ENCODE assay signal across 8 mouse cellular contexts in genomic region chr12:44221651-44222356, GRCm38 (mm10). TPM values are rescaled to one million over a fixed set of nuclear protein-coding genes. Genes with fewer than 3 reads are reported as not detected.
DNase-seq lines count a peak whose midpoint lies in the region; ATAC-seq and TF ChIP-seq lines count a peak whose summit lies in the region.

No protein-coding gene starts in this region.

- peaks cover 7% of the 10 kb centered on the region; the same call in 1 of the 2 replicates for H3K27me3 ChIP-seq in thymus, adult 2 months (ENCODE audit: control insufficient read depth, insufficient read depth, low read length)
- H3K27me3 ChIP-seq in liver, embryonic 16.5 days (ENCODE audit: control insufficient read depth, insufficient read depth, low read depth, low read length), result peaks cover 11% of the 10 kb centered on the region

- H3K27ac ChIP-seq in thymus, adult 2 months (ENCODE audit: control insufficient read depth, insufficient read depth, low read length), result no peak overlapping the region
- no peak overlapping the region for H3K27ac ChIP-seq in liver, embryonic 16.5 days (ENCODE audit: low read length)

- peak overlapping the region; percentile 69 for H3K4me2 ChIP-seq in liver, embryonic 16.5 days (ENCODE audit: low read depth, low read length)

- H3K4me3 ChIP-seq in thymus, adult 2 months (ENCODE audit: control insufficient read depth, insufficient read depth, low read length), result peak overlapping the region; percentile 36
- peak overlapping the region; percentile 56 for H3K4me3 ChIP-seq in liver, embryonic 16.5 days (ENCODE audit: low read depth, low read length)

- H3K4me1 ChIP-seq in thymus, adult 2 months (replicated peaks; ENCODE audit: control insufficient read depth, insufficient read depth, low read length), result peaks cover 7% of the 10 kb centered on the region; the same call in 1 of the 2 replicates
- no peaks in the 10 kb centered on the region for H3K4me1 ChIP-seq in liver, embryonic 16.5 days (ENCODE audit: control insufficient read depth, low read depth, low read length)

- no peak for TF ChIP-seq CTCF in thymus, adult 2 months (IDR thresholded peaks at IDR 0.05; ENCODE audit: borderline replicate concordance, control insufficient read depth, extremely low read depth, insufficient read depth, low read length, poor library complexity)

- no peak for TF ChIP-seq POLR2A in thymus, adult 2 months (IDR thresholded peaks at IDR 0.05; ENCODE audit: control insufficient read depth, extremely low read depth, insufficient read depth, low read length, poor library complexity)

- no peak for DNase-seq in thymus, adult 2 months
- no peak for DNase-seq in thymus, postnatal 10 days (ENCODE audit: low spot score in 2 of 2)
- DNase-seq in cerebellum, adult 9-11 months, result peak; percentile 33
- DNase-seq in gastrocnemius, postnatal 25 days, result peak; percentile 17

- H3K36me3 ChIP-seq in thymus, adult 2 months (ENCODE audit: control insufficient read depth, insufficient read depth, low read length), result no peaks in the 10 kb centered on the region
- no peaks in the 10 kb centered on the region for H3K36me3 ChIP-seq in liver, embryonic 16.5 days (ENCODE audit: control insufficient read depth, insufficient read depth)

- 6% methylated on average over 87 of the region's 89 CpGs for WGBS in thymus, adult 2 months
- 1% methylated on average over 87 of the region's 89 CpGs for WGBS in liver, embryonic 16.5 days (ENCODE audit: insufficient replicate concordance)

- peak overlapping the region; percentile 37; the same call in 1 of the 2 replicates for H3K9ac ChIP-seq in liver, embryonic 16.5 days (ENCODE audit: low read depth, low read length)

- H3K9me3 ChIP-seq in liver, embryonic 16.5 days (replicated peaks; ENCODE audit: control insufficient read depth, low read length), result no peaks in the 10 kb centered on the region

- ATAC-seq in inflammation-experienced regulatory T-cells, adult 6 months, result peak; percentile 28
- no peak for ATAC-seq in liver, embryonic 16.5 days (ENCODE audit: low read depth)
- ATAC-seq in neutrophil, adult 5-6 weeks (ENCODE audit: extremely low read depth, insufficient number of reproducible peaks, low FRiP score, poor library complexity, severe bottlenecking), result 0 out of 2 replicates have a peak, but pooled peaks have one; percentile 26
- no peak for ATAC-seq in activated CD4-positive, CD25-positive, alpha-beta regulatory T cell, adult 4 months

RNA-seq across cellular contexts. Expression of gene Pnpla8, which starts 0.6 kb away (rescaled TPM):
- 8.1 and 10.5 TPM in 2 replicates for polyA plus RNA-seq in thymus, adult 2 months (2012; rRNA removed)
- 100 to 1,000 TPM; 103 TPM for total RNA-seq in gastrocnemius, postnatal 25 days (2021)
- 10 to 100 TPM; 21.3 to 26.0 (median 23.1) TPM for polyA plus RNA-seq in inflammation-experienced regulatory T-cells, adult 6 months (2017; shearing (Covaris generic))
- 27.4 and 32.6 TPM in 2 replicates for polyA plus RNA-seq in liver, embryonic 16.5 days (2015; fragmentation: Nextera tagmentation; extraction: Ambion mirVana)
- 40.8 and 46.0 TPM in 2 replicates for total RNA-seq in neutrophil, adult 5-6 weeks (2017)
- polyA plus RNA-seq in activated CD4-positive, CD25-positive, alpha-beta regulatory T cell, adult 4 months (2017; shearing (Covaris generic)), result 10 to 100 TPM; 23.4 to 25.4 TPM

RNA-seq across cellular contexts. Expression of gene Dnajb9, which starts 11.7 kb away (rescaled TPM):
- polyA plus RNA-seq in thymus, adult 2 months (2012; rRNA removed), result 1.9 and 2.4 TPM in 2 replicates
- 10 to 100 TPM; 23.2 to 27.3 TPM for total RNA-seq in gastrocnemius, postnatal 25 days (2021)
- 10 to 100 TPM; 10.7 to 12.6 (median 12.6) TPM for polyA plus RNA-seq in inflammation-experienced regulatory T-cells, adult 6 months (2017; shearing (Covaris generic))
- 20.2 and 22.3 TPM in 2 replicates for polyA plus RNA-seq in liver, embryonic 16.5 days (2015; fragmentation: Nextera tagmentation; extraction: Ambion mirVana)
- total RNA-seq in neutrophil, adult 5-6 weeks (2017), result 51.6 and 56.7 TPM in 2 replicates
- polyA plus RNA-seq in activated CD4-positive, CD25-positive, alpha-beta regulatory T cell, adult 4 months (2017; shearing (Covaris generic)), result 1 to 10 TPM; 8.7 to 9.0 TPM

Comparison
In these comparisons a context has a peak if more than half of its experiments do, and no peak if none do; other contexts are left out.
1. DNase-seq: peak in cerebellum, adult 9-11 months (single experiment) and gastrocnemius, postnatal 25 days (single experiment); none in thymus, adult 2 months (single experiment) and thymus, postnatal 10 days (0 of 2).
2. ATAC-seq: peak in inflammation-experienced regulatory T-cells, adult 6 months (single experiment) and neutrophil, adult 5-6 weeks (single experiment); none in liver, embryonic 16.5 days (single experiment) and activated CD4-positive, CD25-positive, alpha-beta regulatory T cell, adult 4 months (single experiment).